Mouse (Mus musculus): ENCODE measurements around the gene Prr22. TPM values are rescaled to one million over a fixed set of nuclear protein-coding genes. Genes with fewer than 3 reads are reported as not detected.

The Prr22 gene
- polyA plus RNA-seq, 1 experiment = 3.3 TPM

DNA sequence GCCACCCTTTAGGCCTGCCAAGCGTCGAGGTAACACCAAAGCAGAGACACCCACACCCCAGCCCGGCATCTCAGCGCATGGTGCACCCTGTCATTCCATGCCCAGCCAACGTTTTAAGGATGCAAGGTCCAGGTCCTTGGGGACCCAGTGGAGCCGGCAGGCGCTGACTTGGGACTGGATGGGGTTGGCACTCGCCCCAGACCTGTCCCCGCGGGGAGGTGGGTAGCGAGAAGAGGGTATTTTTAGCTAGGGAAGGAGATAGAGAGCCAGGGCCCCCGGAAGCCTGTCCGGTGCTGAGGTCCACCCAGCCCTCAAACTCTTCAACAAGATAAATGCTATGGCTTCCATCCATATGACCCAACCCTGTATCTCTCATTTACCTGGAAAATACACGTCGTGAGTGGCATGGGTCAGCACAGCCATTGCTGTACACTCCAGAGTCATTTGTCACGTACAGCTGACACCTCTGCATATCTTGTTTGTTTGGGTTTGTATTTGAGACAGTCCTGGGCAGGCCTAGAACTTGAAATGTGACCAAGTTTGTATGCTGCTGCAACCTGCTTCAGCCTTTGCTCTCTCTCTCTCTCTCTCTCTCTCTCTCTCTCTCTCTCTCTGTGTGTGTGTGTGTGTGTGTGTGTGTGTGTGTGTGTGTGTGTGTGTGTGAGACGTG is 29.8 kb upstream of the Prr22 start:
- Histone ChIP-seq H3K4me1 (ENCODE audit: control insufficient read depth, insufficient read depth, low read length) (no peaks in the 10 kb centered on the region), H3K4me3 (ENCODE audit: insufficient read depth, low read length) (no peak overlapping the region), H3K27ac (ENCODE audit: insufficient read depth, low read length) (no peak overlapping the region)
- no peak for TF ChIP-seq CTCF (IDR thresholded peaks at IDR 0.05; ENCODE audit: extremely low read depth, insufficient read depth, low read length)

DNA sequence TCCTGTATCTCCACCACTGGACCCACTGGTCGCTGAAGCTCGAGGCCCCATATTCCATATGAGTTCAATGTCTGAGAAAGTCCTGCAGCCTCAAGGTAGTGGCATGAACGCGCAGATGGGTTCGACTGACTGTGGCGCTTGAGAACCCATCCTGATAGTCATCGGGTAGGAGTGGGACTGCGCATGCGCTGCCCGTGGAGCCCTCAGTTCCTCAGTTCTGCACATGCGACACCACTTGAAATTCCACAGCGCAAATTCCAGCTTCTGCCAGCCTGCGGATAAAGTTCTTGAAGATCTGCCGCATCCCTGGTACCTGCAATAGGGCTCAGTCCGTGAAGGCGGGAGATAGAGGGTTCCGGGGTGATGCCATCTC is 29.3 kb upstream of the Prr22 start:
- TF ChIP-seq CTCF (IDR thresholded peaks at IDR 0.05; ENCODE audit: extremely low read depth, insufficient read depth, low read length) (no peak), POLR2A (IDR thresholded peaks at IDR 0.05; ENCODE audit: extremely low read depth, insufficient read depth, low read length) (no peak)
- H3K4me3 ChIP-seq (ENCODE audit: insufficient read depth, low read length) = no peak overlapping the region
- H3K4me1 ChIP-seq (ENCODE audit: control insufficient read depth, insufficient read depth, low read length) = no peaks in the 10 kb centered on the region
- H3K27ac ChIP-seq (ENCODE audit: insufficient read depth, low read length) = no peak overlapping the region

DNA sequence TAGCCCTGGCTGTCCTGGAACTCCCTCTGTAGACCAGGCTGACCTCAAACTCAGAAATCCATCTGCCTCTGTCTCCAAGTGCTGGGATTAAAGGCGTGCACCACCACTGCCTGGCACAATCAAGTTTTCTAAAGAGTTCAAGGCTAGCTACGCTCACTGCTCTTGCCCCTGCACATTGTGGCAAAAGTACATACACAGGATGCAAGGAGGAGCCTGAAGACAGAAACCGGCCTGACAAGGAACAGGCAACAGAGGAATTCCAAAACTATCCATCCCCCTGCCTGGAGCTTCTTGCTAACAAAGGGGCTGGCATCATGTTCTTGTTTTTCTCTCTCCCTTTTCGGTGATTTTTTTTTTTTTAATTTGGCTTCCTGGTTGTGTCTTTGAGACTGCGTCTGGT is 25.9 kb upstream of the Prr22 start:
- TF ChIP-seq CTCF (IDR thresholded peaks at IDR 0.05; ENCODE audit: extremely low read depth, insufficient read depth, low read length) (no peak), POLR2A (IDR thresholded peaks at IDR 0.05; ENCODE audit: extremely low read depth, insufficient read depth, low read length) (no peak)
- no peak overlapping the region for H3K27ac ChIP-seq (ENCODE audit: insufficient read depth, low read length)
- no peak overlapping the region for H3K4me3 ChIP-seq (ENCODE audit: insufficient read depth, low read length)
- no peaks in the 10 kb centered on the region for H3K4me1 ChIP-seq (ENCODE audit: control insufficient read depth, insufficient read depth, low read length)

DNA sequence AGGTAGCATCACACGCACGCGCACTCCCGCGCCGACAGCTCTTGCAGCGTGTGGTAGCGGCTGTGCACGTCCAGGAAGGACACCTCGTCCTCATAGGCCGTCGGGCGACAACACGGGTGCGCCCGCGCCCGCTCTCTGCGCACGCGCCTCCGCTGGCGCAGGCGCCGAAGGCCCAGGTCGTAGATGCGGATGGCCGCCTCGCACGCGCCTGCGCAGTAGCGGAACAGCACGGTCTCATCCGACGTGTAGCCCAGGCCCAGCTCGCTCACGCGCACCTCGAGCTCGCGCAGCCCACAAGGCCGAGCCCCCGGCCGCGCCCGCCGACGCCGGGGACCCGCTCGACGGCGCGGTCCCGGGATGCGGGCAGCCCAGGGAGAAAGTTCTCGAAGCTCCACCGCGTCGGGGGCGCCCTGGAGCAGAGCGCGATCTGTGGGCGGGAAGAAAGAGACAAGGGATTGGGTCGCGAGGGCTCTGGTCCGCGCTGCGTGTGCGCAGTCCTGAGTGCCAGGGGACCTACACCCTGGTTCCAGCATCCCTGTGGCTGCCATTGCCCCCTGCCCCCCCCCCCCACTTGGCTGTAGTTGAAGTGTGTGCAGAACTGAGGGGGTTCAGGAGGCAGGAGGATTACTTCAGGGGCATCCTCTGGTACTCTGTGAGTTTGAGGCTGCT is 18.5 kb upstream of the Prr22 start:
- TF ChIP-seq POLR2A (IDR thresholded peaks at IDR 0.05; ENCODE audit: extremely low read depth, insufficient read depth, low read length) (peak; percentile 18; the same call in 1 of the 2 replicates), CTCF (IDR thresholded peaks at IDR 0.05; ENCODE audit: extremely low read depth, insufficient read depth, low read length) (no peak)
- no peak overlapping the region; the same call in 1 of the 2 replicates for H3K4me3 ChIP-seq (ENCODE audit: insufficient read depth, low read length)
- no peaks in the 10 kb centered on the region for H3K4me1 ChIP-seq (ENCODE audit: control insufficient read depth, insufficient read depth, low read length)
- H3K27ac ChIP-seq (ENCODE audit: insufficient read depth, low read length) = no peak overlapping the region

DNA sequence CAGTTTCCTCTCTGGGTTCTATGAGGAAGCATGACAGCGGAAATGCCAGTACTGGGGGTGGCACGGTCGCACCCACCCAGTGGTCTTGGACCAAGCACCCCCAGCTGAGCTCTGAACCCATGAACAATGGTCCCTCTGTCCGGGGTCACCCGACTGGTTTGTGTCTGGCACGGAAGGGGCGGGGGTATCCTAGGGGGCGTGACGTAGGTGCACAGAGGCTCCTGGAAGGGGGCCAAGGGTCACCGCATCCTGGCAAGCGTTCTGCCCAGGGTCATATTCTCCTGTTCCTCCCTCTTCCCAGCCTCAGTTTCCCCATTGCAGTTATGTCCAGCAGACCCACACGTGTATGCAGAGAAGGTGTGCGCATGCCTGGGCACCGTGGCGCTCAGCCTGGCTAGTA is 16.6 kb upstream of the Prr22 start:
- Histone ChIP-seq H3K4me1 (ENCODE audit: control insufficient read depth, insufficient read depth, low read length) (no peaks in the 10 kb centered on the region), H3K27ac (ENCODE audit: insufficient read depth, low read length) (no peak overlapping the region)

DNA sequence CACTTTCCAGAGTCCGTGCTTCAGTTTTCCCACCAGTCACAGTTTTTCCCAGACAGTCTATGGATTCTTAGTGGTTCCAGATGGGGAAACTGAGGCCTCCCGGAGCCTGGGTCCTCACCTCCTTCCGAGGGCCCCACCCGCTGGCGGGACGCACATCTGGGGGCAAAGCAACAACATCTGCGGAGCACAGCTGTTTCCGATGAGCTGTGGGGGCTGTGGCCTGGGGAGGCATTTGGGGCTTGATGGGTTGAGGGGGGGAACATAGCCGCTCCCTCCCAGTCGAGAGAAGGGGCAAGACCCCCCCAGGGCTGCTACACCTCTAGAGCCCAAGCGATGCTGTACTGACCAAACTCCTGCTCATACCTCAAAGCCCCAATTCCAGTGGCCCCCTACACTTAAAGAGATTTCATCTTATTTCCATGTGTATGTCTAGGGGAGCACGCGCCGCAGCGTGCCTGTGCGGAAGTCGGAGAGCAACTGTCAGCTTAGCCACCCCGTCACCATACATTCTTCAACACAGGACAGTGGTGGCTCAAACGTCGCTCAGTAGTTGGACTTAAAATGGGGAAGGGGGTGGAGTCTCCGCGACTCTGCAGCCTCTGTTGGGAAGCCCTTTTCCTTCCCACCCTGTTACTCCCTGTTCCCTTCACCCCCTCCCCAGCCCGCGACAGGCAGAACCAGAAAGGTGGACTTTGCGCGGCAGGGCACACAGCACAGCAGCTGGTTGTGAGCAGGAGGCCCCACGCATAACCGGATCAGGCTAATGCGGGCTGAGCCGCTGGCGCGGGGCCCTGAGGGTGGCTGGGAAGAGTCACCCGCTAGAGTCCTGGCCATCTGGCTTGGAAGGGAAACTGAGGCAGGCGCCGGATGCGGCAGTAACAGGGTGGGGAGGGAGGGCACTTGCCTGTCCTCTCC is 15.5 kb upstream of the Prr22 start:
- TF ChIP-seq CTCF (IDR thresholded peaks at IDR 0.05; ENCODE audit: extremely low read depth, insufficient read depth, low read length) (no peak), POLR2A (IDR thresholded peaks at IDR 0.05; ENCODE audit: extremely low read depth, insufficient read depth, low read length) (no peak)
- no peak overlapping the region for H3K27ac ChIP-seq (ENCODE audit: insufficient read depth, low read length)

More for the DNA sequence above, 16.6 kb upstream of the Prr22 start:
- no peak overlapping the region for H3K4me3 ChIP-seq (ENCODE audit: insufficient read depth, low read length)
- no peak for TF ChIP-seq CTCF (IDR thresholded peaks at IDR 0.05; ENCODE audit: extremely low read depth, insufficient read depth, low read length)
- TF ChIP-seq POLR2A (IDR thresholded peaks at IDR 0.05; ENCODE audit: extremely low read depth, insufficient read depth, low read length) = no peak

DNA sequence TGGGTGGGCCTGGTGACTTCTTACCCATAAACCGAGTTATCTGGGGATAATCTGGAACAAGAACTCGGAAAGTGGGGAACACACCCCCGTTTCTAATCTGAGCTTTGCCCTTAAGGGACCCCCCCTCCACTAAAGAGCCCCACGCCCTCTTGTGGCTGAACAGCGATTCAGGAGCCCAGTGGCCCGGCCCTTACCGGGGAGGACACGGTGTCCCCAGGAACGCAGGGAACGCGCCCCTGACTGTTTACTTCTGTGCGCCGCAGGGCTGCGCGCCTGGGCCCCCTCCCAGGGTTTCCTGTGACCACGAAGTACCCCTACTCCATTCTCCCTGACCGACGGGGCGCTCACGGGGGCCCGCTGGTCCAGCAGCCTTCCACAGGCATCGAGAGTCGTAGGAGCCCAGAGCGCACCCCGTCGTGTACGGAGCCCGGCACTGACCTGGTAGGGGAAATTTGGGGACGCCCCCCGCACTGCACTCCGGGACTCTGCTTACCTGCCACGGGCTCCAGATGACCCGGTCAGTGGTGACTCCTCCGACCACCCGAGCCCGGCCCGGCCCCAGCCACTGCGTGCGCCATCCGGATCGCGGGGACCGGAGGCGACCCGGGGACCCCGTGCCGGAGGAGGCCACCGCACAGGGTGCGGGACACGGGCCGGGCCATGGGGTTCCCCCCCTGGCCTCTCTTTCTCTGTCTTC is 13.2 kb upstream of the Prr22 start:
- H3K27ac ChIP-seq (ENCODE audit: insufficient read depth, low read length) = no peak overlapping the region

More for the DNA sequence above, 15.5 kb upstream of the Prr22 start:
- Histone ChIP-seq H3K4me1 (ENCODE audit: control insufficient read depth, insufficient read depth, low read length) (no peaks in the 10 kb centered on the region), H3K4me3 (ENCODE audit: insufficient read depth, low read length) (no peak overlapping the region)

DNA sequence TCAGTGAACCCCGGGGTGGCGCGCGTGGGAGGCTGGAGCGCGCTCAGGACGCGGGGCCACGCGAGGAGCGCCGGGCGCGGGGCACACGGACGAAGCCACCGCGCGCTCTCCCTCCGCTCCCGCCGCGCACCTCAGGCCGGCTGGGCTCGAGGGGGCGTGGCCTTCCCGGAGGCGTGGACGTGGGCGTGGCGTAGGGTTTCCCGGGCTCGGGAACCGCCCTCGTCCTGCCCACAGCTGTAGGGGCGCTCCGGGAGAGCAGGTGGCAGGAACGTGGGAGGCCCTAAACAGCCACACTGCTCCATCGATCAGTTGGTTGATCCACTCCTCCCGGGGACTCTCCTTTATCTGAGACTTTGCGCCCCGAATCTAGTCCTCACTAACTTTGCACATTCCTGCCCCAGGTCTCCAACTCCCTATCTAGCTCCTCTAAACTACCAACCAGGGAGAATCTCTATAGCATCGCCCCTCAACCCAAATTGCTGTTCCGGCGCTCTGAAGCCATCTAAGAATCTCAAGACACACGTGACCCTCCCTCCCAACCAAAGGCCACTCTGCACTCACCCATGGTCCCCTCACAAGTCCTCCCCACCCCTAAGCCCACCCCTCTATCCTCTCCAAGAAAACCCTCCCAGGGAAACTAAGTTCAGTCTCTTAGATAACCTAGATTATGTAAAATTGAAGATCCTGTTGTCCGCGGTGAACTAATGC is 12.5 kb upstream of the Prr22 start, which contains the start of gene Nrtn:
Nrtn (minus strand) TSS at position 115 of the 708 bp plus-strand sequence.
- TF ChIP-seq POLR2A (IDR thresholded peaks at IDR 0.05; ENCODE audit: extremely low read depth, insufficient read depth, low read length) (no peak), CTCF (IDR thresholded peaks at IDR 0.05; ENCODE audit: extremely low read depth, insufficient read depth, low read length) (no peak)
- H3K27ac ChIP-seq (ENCODE audit: insufficient read depth, low read length) = no peak within 1 kb of the TSS
- H3K4me3 ChIP-seq (ENCODE audit: insufficient read depth, low read length) = peak within 1 kb of the TSS; percentile 17
- H3K4me1 ChIP-seq (ENCODE audit: control insufficient read depth, insufficient read depth, low read length) = no peaks in the 10 kb centered on the region

More for the DNA sequence above, 13.2 kb upstream of the Prr22 start:
- Histone ChIP-seq H3K4me3 (ENCODE audit: insufficient read depth, low read length) (peak overlapping the region; percentile 17), H3K4me1 (ENCODE audit: control insufficient read depth, insufficient read depth, low read length) (no peaks in the 10 kb centered on the region)
- no peak for TF ChIP-seq POLR2A (IDR thresholded peaks at IDR 0.05; ENCODE audit: extremely low read depth, insufficient read depth, low read length)
- 0 out of 2 replicates have a peak, but pooled peaks have one; percentile 5 for TF ChIP-seq CTCF (IDR thresholded peaks at IDR 0.05; ENCODE audit: extremely low read depth, insufficient read depth, low read length)
